Mouse (Mus musculus): ENCODE data around the gene Rab3a. TPM values are rescaled to one million over a fixed set of nuclear protein-coding genes. Genes with fewer than 3 reads are reported as not detected.

Rab3a gene
- total and polyA plus RNA-seq, 3 experiments: 4.6 to 11.4 (median 10.8) TPM

DNA sequence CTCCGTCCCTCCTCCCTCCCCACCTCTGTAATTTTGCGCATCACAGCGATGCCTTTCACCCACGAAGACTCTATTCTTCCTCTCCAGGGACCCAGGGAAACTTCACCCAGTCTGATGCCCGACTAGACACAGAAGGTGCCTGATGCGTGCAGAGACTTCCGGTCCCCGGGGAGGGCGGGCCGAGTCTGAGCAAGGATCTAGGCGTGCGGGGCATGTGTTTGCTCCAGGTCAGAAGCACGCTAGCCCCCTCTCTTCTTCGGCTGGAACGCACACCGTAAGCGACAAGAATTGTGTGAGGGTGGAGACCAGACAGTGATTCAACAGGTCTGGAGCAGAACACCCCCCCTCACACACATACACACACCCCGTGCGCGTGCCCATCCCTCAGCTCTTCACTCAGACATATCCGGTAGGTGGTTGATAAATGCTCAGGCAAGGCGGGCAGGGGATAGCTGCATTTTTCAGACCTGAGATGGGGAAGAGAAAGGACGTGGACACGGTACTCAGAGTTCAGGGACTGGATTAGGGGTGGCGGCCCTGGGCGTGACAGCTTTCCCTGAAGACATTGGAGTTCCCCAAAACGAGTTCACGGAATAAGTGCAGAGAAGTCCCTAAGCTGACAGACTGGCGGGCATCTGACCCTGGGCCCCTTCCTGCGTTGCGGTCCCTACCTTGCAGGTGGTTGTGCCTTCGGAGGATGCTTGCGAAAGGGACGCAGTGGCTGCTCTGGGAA is 11.5 kb downstream of the Rab3a start:
- DNase-seq (ENCODE audit: low spot score) (no peak), ATAC-seq (ENCODE audit: extremely low read depth, insufficient number of reproducible peaks, low FRiP score, poor library complexity, severe bottlenecking) (no peak)
- Histone ChIP-seq H3K9me3 (replicated peaks) (no peaks in the 10 kb centered on the region), H3K4me3 (ENCODE audit: low read depth, low read length) (peak overlapping the region; percentile 73), H3K27me3 (ENCODE audit: insufficient read depth, low read length) (no peaks in the 10 kb centered on the region; the same call in 1 of the 2 replicates), H3K36me3 (replicated peaks) (peaks cover 73% of the 10 kb centered on the region), H3K4me1 (ENCODE audit: insufficient read depth, low read depth, low read length) (peaks cover 94% of the 10 kb centered on the region)
- TF ChIP-seq TAL1 (conservative IDR thresholded peaks at IDR 0.05; ENCODE audit: low read depth, low read length) (no peak), POLR2AphosphoS5 (IDR thresholded peaks at IDR 0.05; ENCODE audit: insufficient replicate concordance, low read depth, low read length) (no peak), GATA2 (IDR thresholded peaks at IDR 0.05; ENCODE audit: borderline replicate concordance, low read depth, low read length) (no peak), GATA1 (IDR thresholded peaks at IDR 0.05; ENCODE audit: borderline replicate concordance, low read length) (no peak), CTCF (IDR thresholded peaks at IDR 0.05; ENCODE audit: low read depth, low read length) (no peak)

DNA sequence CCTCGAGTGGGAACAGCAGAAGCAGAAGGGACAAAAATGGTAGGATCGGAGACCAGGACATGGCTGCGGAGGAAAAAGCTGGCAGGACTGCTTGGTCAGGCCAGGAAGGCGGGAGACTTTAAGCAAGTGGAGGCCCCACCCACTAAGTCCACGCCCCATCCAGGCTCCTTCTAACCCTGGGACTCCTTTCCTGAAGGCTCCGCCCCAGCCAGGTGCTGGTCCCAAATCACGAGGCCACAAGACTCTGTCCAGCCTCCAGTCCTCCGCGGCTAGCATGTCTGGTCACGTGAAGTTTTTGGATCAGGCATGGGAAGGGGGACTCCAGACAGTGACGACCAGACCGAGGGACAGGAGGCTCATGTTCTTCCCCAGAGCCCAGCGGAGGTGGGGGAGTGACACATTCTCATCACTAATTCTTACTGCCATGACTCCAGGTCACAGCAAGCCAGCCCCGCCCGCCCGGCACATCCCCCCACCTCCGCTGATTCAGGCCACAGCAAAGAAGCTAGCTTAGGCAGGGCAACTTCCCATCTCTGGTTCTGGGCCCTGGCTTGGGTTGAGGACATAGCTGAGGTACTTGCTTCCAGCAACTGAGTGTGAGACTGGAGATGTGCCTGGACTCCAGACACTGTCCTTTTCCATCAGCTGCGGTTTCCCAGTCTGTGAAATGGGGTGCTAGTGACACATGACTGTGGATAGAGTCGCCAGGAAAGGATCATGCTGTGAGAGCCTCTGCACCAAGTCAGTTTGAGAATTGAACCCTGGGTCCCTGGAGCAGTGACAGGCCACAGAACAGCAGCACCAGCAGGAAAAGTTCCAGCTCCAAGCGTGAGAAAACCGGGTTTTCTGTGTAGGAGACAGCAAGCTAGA is 12.3 kb downstream of the Rab3a start:
- H3K4me1 ChIP-seq (ENCODE audit: insufficient read depth, low read depth, low read length): peaks cover 94% of the 10 kb centered on the region

DNA sequence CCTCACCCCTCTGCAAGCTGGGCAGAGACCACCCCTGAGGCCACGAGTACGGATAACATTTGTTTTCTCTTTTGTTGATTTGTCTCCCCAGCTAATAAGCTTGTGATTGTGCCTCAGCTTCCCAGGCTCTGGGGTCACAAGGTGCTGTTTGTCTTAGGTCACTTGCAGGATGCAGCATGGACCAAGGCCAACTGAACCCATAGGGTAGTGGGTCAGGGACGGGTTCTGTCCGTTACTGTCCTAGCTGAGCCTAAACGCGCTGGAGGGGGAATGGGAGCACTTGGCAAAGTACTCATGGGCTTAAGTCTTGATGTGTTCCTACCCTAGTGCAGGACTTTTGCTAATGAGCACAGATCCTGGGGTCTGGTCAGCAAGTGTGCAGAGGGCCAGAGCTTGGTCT is 13.0 kb downstream of the Rab3a start:
- TF ChIP-seq TAL1 (conservative IDR thresholded peaks at IDR 0.05; ENCODE audit: low read depth, low read length) (no peak), CTCF (IDR thresholded peaks at IDR 0.05; ENCODE audit: low read depth, low read length) (no peak), GATA2 (IDR thresholded peaks at IDR 0.05; ENCODE audit: borderline replicate concordance, low read depth, low read length) (no peak), POLR2AphosphoS5 (IDR thresholded peaks at IDR 0.05; ENCODE audit: insufficient replicate concordance, low read depth, low read length) (no peak), GATA1 (IDR thresholded peaks at IDR 0.05; ENCODE audit: borderline replicate concordance, low read length) (no peak)
- Histone ChIP-seq H3K4me1 (ENCODE audit: insufficient read depth, low read depth, low read length) (peaks cover 94% of the 10 kb centered on the region), H3K36me3 (replicated peaks) (peaks cover 82% of the 10 kb centered on the region)

More for the DNA sequence above, 12.3 kb downstream of the Rab3a start:
- Histone ChIP-seq H3K4me3 (ENCODE audit: low read depth, low read length) (peak overlapping the region; percentile 73), H3K27me3 (ENCODE audit: insufficient read depth, low read length) (no peaks in the 10 kb centered on the region; the same call in 1 of the 2 replicates), H3K9me3 (replicated peaks) (no peaks in the 10 kb centered on the region), H3K36me3 (replicated peaks) (peaks cover 81% of the 10 kb centered on the region)
- TF ChIP-seq GATA1 (IDR thresholded peaks at IDR 0.05; ENCODE audit: borderline replicate concordance, low read length): no peak
- TF ChIP-seq GATA2 (IDR thresholded peaks at IDR 0.05; ENCODE audit: borderline replicate concordance, low read depth, low read length): no peak
- TF ChIP-seq POLR2AphosphoS5 (IDR thresholded peaks at IDR 0.05; ENCODE audit: insufficient replicate concordance, low read depth, low read length): no peak; the same call in 1 of the 2 replicates
- no peak for TF ChIP-seq TAL1 (conservative IDR thresholded peaks at IDR 0.05; ENCODE audit: low read depth, low read length)
- no peak for TF ChIP-seq CTCF (IDR thresholded peaks at IDR 0.05; ENCODE audit: low read depth, low read length)
- DNase-seq (ENCODE audit: low spot score) (no peak), ATAC-seq (ENCODE audit: extremely low read depth, insufficient number of reproducible peaks, low FRiP score, poor library complexity, severe bottlenecking) (no peak)

DNA sequence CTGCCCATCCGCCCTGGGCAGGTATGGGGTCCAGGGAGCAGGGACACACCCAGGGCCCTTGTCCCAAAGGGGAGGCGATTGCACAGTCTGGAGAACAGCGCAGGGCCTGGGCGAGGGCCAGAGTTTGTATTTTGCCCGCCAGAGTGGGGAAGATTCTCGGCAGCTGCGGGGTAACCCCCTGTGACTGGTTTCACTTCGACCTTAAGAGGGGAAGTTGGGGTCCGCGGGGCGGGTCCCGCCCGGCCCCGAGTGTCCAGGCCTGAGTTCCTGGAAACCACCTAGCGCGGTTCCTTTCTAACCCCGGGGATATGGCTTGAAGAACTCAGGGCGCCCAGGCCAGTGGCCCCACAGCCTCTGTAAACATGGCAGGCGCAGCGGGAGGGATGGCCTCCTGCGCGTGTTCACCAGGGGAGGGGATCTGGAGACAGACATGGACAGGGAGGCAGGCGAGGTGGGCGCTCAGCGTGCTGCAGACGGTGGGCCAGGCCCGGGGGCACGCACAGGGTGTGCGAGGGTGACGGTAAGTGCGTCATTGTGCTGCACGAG is 13.8 kb downstream of the Rab3a start:
- peaks cover 82% of the 10 kb centered on the region for H3K36me3 ChIP-seq (replicated peaks)
- TF ChIP-seq TAL1 (conservative IDR thresholded peaks at IDR 0.05; ENCODE audit: low read depth, low read length) (no peak), POLR2AphosphoS5 (IDR thresholded peaks at IDR 0.05; ENCODE audit: insufficient replicate concordance, low read depth, low read length) (no peak), GATA2 (IDR thresholded peaks at IDR 0.05; ENCODE audit: borderline replicate concordance, low read depth, low read length) (no peak), CTCF (IDR thresholded peaks at IDR 0.05; ENCODE audit: low read depth, low read length) (no peak), GATA1 (IDR thresholded peaks at IDR 0.05; ENCODE audit: borderline replicate concordance, low read length) (no peak)
- H3K4me1 ChIP-seq (ENCODE audit: insufficient read depth, low read depth, low read length): peaks cover 94% of the 10 kb centered on the region
- H3K27me3 ChIP-seq (ENCODE audit: insufficient read depth, low read length): no peaks in the 10 kb centered on the region; the same call in 1 of the 2 replicates
- peak overlapping the region; percentile 44; the same call in 1 of the 2 replicates for H3K4me3 ChIP-seq (ENCODE audit: low read depth, low read length)
- no peaks in the 10 kb centered on the region for H3K9me3 ChIP-seq (replicated peaks)
- ATAC-seq (ENCODE audit: extremely low read depth, insufficient number of reproducible peaks, low FRiP score, poor library complexity, severe bottlenecking): no peak
- DNase-seq (ENCODE audit: low spot score): no peak

More for the DNA sequence above, 13.0 kb downstream of the Rab3a start:
- no peaks in the 10 kb centered on the region for H3K9me3 ChIP-seq (replicated peaks)
- ATAC-seq (ENCODE audit: extremely low read depth, insufficient number of reproducible peaks, low FRiP score, poor library complexity, severe bottlenecking) (no peak), DNase-seq (ENCODE audit: low spot score) (no peak)
- no peak overlapping the region for H3K4me3 ChIP-seq (ENCODE audit: low read depth, low read length)
- no peaks in the 10 kb centered on the region; the same call in 1 of the 2 replicates for H3K27me3 ChIP-seq (ENCODE audit: insufficient read depth, low read length)

DNA sequence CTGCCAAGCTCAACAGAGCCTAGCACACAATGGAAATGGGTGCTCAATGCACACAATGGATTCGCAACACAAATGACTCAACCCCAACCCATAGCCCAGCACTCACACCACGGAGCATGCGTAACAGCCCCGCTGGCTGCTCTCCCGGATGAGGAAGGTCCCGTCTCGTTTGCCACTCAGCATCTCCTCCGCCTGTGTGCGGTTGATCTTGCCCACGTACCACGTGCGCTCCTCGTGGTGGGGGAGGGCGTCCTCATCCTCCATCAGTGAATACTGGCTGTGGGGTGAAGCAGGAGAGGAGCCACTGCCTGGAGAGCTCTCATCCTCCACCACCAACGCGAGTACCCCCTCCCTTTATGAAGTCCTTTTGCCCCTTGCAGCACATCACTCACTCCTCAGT is 14.5 kb downstream of the Rab3a start:
- Histone ChIP-seq H3K27me3 (ENCODE audit: insufficient read depth, low read length) (no peaks in the 10 kb centered on the region; the same call in 1 of the 2 replicates), H3K4me3 (ENCODE audit: low read depth, low read length) (peak overlapping the region; percentile 44; the same call in 1 of the 2 replicates), H3K9me3 (replicated peaks) (no peaks in the 10 kb centered on the region), H3K4me1 (ENCODE audit: insufficient read depth, low read depth, low read length) (peaks cover 94% of the 10 kb centered on the region), H3K36me3 (replicated peaks) (peaks cover 82% of the 10 kb centered on the region)
- ATAC-seq (ENCODE audit: extremely low read depth, insufficient number of reproducible peaks, low FRiP score, poor library complexity, severe bottlenecking): no peak
- TF ChIP-seq CTCF (IDR thresholded peaks at IDR 0.05; ENCODE audit: low read depth, low read length) (no peak), GATA1 (IDR thresholded peaks at IDR 0.05; ENCODE audit: borderline replicate concordance, low read length) (no peak), GATA2 (IDR thresholded peaks at IDR 0.05; ENCODE audit: borderline replicate concordance, low read depth, low read length) (no peak), POLR2AphosphoS5 (IDR thresholded peaks at IDR 0.05; ENCODE audit: insufficient replicate concordance, low read depth, low read length) (no peak), TAL1 (conservative IDR thresholded peaks at IDR 0.05; ENCODE audit: low read depth, low read length) (no peak)
- DNase-seq (ENCODE audit: low spot score): no peak
